ENCODE assay signal across 8 mouse cellular contexts in genomic region chr6:52621731-52622480, GRCm38 (mm10). TPM values are rescaled to one million over a fixed set of nuclear protein-coding genes. Genes with fewer than 3 reads are reported as not detected.
DNase-seq lines count a peak whose midpoint lies in the region; ATAC-seq and TF ChIP-seq lines count a peak whose summit lies in the region.
"Had no signal": no experiment of that assay in that cellular context is flagged by ENCODE, and none has a peak within 500 bp of the region (broad histone marks: within the 10 kb centered on the region; RNA-seq: fewer than 3 reads in every experiment).

No protein-coding gene starts in this region.

- WGBS in liver, postnatal 0 days (ENCODE audit: insufficient replicate concordance) = 60% methylated on average over 11 of the region's 11 CpGs
- 62% methylated on average over 11 of the region's 11 CpGs for WGBS in heart, embryonic 11.5 days (ENCODE audit: insufficient replicate concordance)
- WGBS in lung, embryonic 15.5 days = 33% methylated on average over 11 of the region's 11 CpGs
- WGBS in thymus, adult 2 months = 79% methylated on average over 11 of the region's 11 CpGs

- H3K9ac ChIP-seq in liver, postnatal 0 days (replicated peaks) = no peak overlapping the region
- H3K9ac ChIP-seq in heart, embryonic 11.5 days (ENCODE audit: low read depth, low read length) = no peak overlapping the region
- no peak overlapping the region for H3K9ac ChIP-seq in lung, embryonic 15.5 days
- H3K9ac ChIP-seq: embryonic facial prominence, embryonic 13.5 days had no signal

- TF ChIP-seq CTCF in liver, postnatal 0 days (IDR thresholded peaks at IDR 0.05; ENCODE audit: low read depth) = no peak
- TF ChIP-seq CTCF in thymus, adult 2 months (IDR thresholded peaks at IDR 0.05; ENCODE audit: borderline replicate concordance, control insufficient read depth, extremely low read depth, insufficient read depth, low read length, poor library complexity) = no peak

- H3K4me3 ChIP-seq in liver, postnatal 0 days (ENCODE audit: low read depth, low read length) = no peak overlapping the region
- H3K4me3 ChIP-seq in heart, embryonic 11.5 days (ENCODE audit: low read depth, low read length) = no peak overlapping the region
- H3K4me3 ChIP-seq in lung, embryonic 15.5 days = no peak overlapping the region
- no peak overlapping the region for H3K4me3 ChIP-seq in thymus, adult 2 months (ENCODE audit: control insufficient read depth, insufficient read depth, low read length)
- H3K4me3 ChIP-seq: embryonic facial prominence, embryonic 13.5 days had no signal

- H3K27ac ChIP-seq in liver, postnatal 0 days (ENCODE audit: low read depth) = no peak overlapping the region
- H3K27ac ChIP-seq in heart, embryonic 11.5 days (ENCODE audit: low read depth, low read length) = 0 out of 2 replicates have a peak overlapping the region, but pooled peaks have one; percentile 3
- peak overlapping the region; percentile 42 for H3K27ac ChIP-seq in lung, embryonic 15.5 days
- no peak overlapping the region for H3K27ac ChIP-seq in thymus, adult 2 months (ENCODE audit: control insufficient read depth, insufficient read depth, low read length)
- H3K27ac ChIP-seq: embryonic facial prominence, embryonic 13.5 days had no signal

- H3K9me3 ChIP-seq in liver, postnatal 0 days (ENCODE audit: low read length) = no peaks in the 10 kb centered on the region
- H3K9me3 ChIP-seq in heart, embryonic 11.5 days (replicated peaks; ENCODE audit: control insufficient read depth, low read length) = no peaks in the 10 kb centered on the region
- H3K9me3 ChIP-seq in lung, embryonic 15.5 days = no peaks in the 10 kb centered on the region
- H3K9me3 ChIP-seq: embryonic facial prominence, embryonic 13.5 days had no signal

- 0 out of 2 replicates have a peak, but pooled peaks have one; percentile 16 for ATAC-seq in liver, postnatal 0 days
- no peak for ATAC-seq in heart, embryonic 11.5 days (replicated peaks; ENCODE audit: insufficient number of reproducible peaks, low FRiP score, low TSS enrichment)
- ATAC-seq in lung, embryonic 15.5 days (ENCODE audit: borderline replicate concordance, extremely low read depth, low FRiP score, low TSS enrichment) = peak; percentile 65; the same call in 1 of the 2 replicates

- no peak overlapping the region for H3K4me2 ChIP-seq in liver, postnatal 0 days (ENCODE audit: low read depth, low read length)
- H3K4me2 ChIP-seq in heart, embryonic 11.5 days = no peak overlapping the region
- H3K4me2 ChIP-seq in lung, embryonic 15.5 days = no peak overlapping the region
- H3K4me2 ChIP-seq: embryonic facial prominence, embryonic 13.5 days had no signal

- H3K27me3 ChIP-seq in liver, postnatal 0 days (ENCODE audit: insufficient read depth, low read length) = no peaks in the 10 kb centered on the region
- H3K27me3 ChIP-seq in heart, embryonic 11.5 days (ENCODE audit: control insufficient read depth, insufficient read depth, low read length) = no peaks in the 10 kb centered on the region
- H3K27me3 ChIP-seq in lung, embryonic 15.5 days = no peaks in the 10 kb centered on the region
- H3K27me3 ChIP-seq in thymus, adult 2 months (ENCODE audit: control insufficient read depth, insufficient read depth, low read length) = no peaks in the 10 kb centered on the region
- H3K27me3 ChIP-seq: embryonic facial prominence, embryonic 13.5 days had no signal

- no peak for DNase-seq in liver, postnatal 0 days
- DNase-seq in liver = no peak
- no peak for DNase-seq in thymus, adult 2 months
- no peak for DNase-seq in gastrocnemius, postnatal 25 days
- DNase-seq in layer of hippocampus, adult 8-10 months (ENCODE audit: low spot score in 2 of 2) = no peak

- no peak for TF ChIP-seq POLR2A in thymus, adult 2 months (IDR thresholded peaks at IDR 0.05; ENCODE audit: control insufficient read depth, extremely low read depth, insufficient read depth, low read length, poor library complexity)

- H3K4me1 ChIP-seq in liver, postnatal 0 days (ENCODE audit: insufficient read depth) = peaks cover 6% of the 10 kb centered on the region; the same call in 1 of the 2 replicates
- H3K4me1 ChIP-seq in heart, embryonic 11.5 days (ENCODE audit: control insufficient read depth, insufficient read depth, low read length) = 0 out of 2 replicates have a peak, but pooled peaks cover 2% of the 10 kb centered on the region
- peaks cover 12% of the 10 kb centered on the region; the same call in 1 of the 2 replicates for H3K4me1 ChIP-seq in lung, embryonic 15.5 days
- no peaks in the 10 kb centered on the region for H3K4me1 ChIP-seq in thymus, adult 2 months (replicated peaks; ENCODE audit: control insufficient read depth, insufficient read depth, low read length)
- H3K4me1 ChIP-seq: embryonic facial prominence, embryonic 13.5 days had no signal

- peaks cover 25% of the 10 kb centered on the region for H3K36me3 ChIP-seq in liver, postnatal 0 days (replicated peaks; ENCODE audit: insufficient read depth, low read length)
- 0 out of 2 replicates have a peak, but pooled peaks cover 2% of the 10 kb centered on the region for H3K36me3 ChIP-seq in heart, embryonic 11.5 days (ENCODE audit: control insufficient read depth, insufficient read depth, low read length)
- peaks cover 20% of the 10 kb centered on the region; the same call in 1 of the 2 replicates for H3K36me3 ChIP-seq in lung, embryonic 15.5 days
- peaks cover 63% of the 10 kb centered on the region for H3K36me3 ChIP-seq in thymus, adult 2 months (ENCODE audit: control insufficient read depth, insufficient read depth, low read length)

- no peak for TF ChIP-seq EP300 in liver, postnatal 0 days (IDR thresholded peaks at IDR 0.05; ENCODE audit: low read depth)

RNA-seq across cellular contexts. Expression of gene Hibadh, which starts 18.3 kb away (rescaled TPM):
- polyA plus RNA-seq in liver, postnatal 0 days (2015; fragmentation: Nextera tagmentation; extraction: Ambion mirVana) = 110 and 117 TPM in 2 replicates
- 86.9 and 93.0 TPM in 2 replicates for polyA plus RNA-seq in heart, embryonic 11.5 days (2014; fragmentation: Nextera tagmentation; extraction: Ambion mirVana)
- 103 and 104 TPM in 2 replicates for polyA plus RNA-seq in lung, embryonic 15.5 days (2015; fragmentation: Nextera tagmentation; extraction: Ambion mirVana)
- polyA plus RNA-seq in thymus, adult 2 months (2012; rRNA removed) = 56.0 and 66.5 TPM in 2 replicates
- 100 to 1,000 TPM; 107 to 108 TPM for total RNA-seq in gastrocnemius, postnatal 25 days (2021)
- 10 to 100 TPM; 45.1 to 54.3 (median 49.6) TPM for total RNA-seq in layer of hippocampus, adult 8-10 months (2022)

Comparison
In these comparisons a context has a peak if more than half of its experiments do, and no peak if none do; other contexts are left out.
1. H3K27ac ChIP-seq: peak in heart, embryonic 11.5 days (single experiment) and lung, embryonic 15.5 days (single experiment); none in liver, postnatal 0 days (single experiment) and thymus, adult 2 months (single experiment).